Mouse (Mus musculus) MEL (cell line): ENCODE results near the gene Slc25a45. TPM values are rescaled to one million over a fixed set of nuclear protein-coding genes. Genes with fewer than 3 reads are reported as not detected.

Experiments used
- DNase-seq: peaks from one replicate; pipeline ENCODE4 v3.0.0; 2011; ENCODE audit warnings: low read depth, low spot score
- H3K27ac ChIP-seq: 2 replicates; pipeline ENCODE4 v1.5.1; 2012; ENCODE audit warnings: low read depth, mild to moderate bottlenecking, control low read depth, low read length, moderate library complexity; ENCODE audit not compliant: control insufficient read depth
- H3K27me3 ChIP-seq, 2 experiments: fragments of 150-350 bp in 1 of 2; sonication (generic) in 1 of 2; 2 replicates each; pipeline ENCODE4 v1.6.1; 2012; ENCODE audit warnings: low read length in 2 of 2, mild to moderate bottlenecking in 2 of 2, improper control_type of control experiment in 1 of 2, moderate library complexity in 1 of 2; ENCODE audit not compliant: insufficient read depth in 2 of 2, control insufficient read depth in 1 of 2
- H3K36me3 ChIP-seq, 2 experiments: 2 replicates each; pipeline ENCODE4 v1.6.1; 2012 to 2014; ENCODE audit warnings: low read length in 2 of 2, improper control_type of control experiment in 1 of 2, inconsistent platforms in 1 of 2, mild to moderate bottlenecking in 1 of 2; ENCODE audit not compliant: insufficient read depth in 2 of 2, control insufficient read depth in 1 of 2
- H3K4me1 ChIP-seq, 2 experiments: fragments of 150-350 bp in 1 of 2; sonication (generic) in 1 of 2; 2 replicates each; pipeline ENCODE4 v1.6.1; 2012; ENCODE audit warnings: low read length in 2 of 2, improper control_type of control experiment in 1 of 2, mild to moderate bottlenecking in 1 of 2; ENCODE audit not compliant: insufficient read depth in 2 of 2, control insufficient read depth in 1 of 2
- H3K4me3 ChIP-seq, 2 experiments: fragments of 150-350 bp in 1 of 2; sonication (generic) in 1 of 2; 2 replicates each; pipeline ENCODE4 v1.5.1; 2012; ENCODE audit warnings: low read depth in 2 of 2, low read length in 2 of 2, mild to moderate bottlenecking in 2 of 2, moderate library complexity in 2 of 2, control low read depth in 1 of 2, improper control_type of control experiment in 1 of 2; ENCODE audit not compliant: control insufficient read depth in 1 of 2, insufficient read depth in 1 of 2
- H3K79me2 ChIP-seq: 2 replicates; pipeline ENCODE4 v1.6.1; 2012; ENCODE audit warnings: mild to moderate bottlenecking, low read length, moderate library complexity; ENCODE audit not compliant: control insufficient read depth, poor library complexity, insufficient read depth
- H3K9ac ChIP-seq: 2 replicates; pipeline ENCODE4 v1.6.1; 2012; ENCODE audit warnings: low read depth, mild to moderate bottlenecking, control low read depth, low read length, moderate library complexity; ENCODE audit not compliant: control insufficient read depth, poor library complexity, severe bottlenecking
- H3K9me3 ChIP-seq: fragments of 150-350 bp; sonication (generic); replicated peaks from 2 replicates; pipeline ENCODE4 v1.6.1; 2012; ENCODE audit warnings: mild to moderate bottlenecking, low read length, improper control_type of control experiment, moderate library complexity; ENCODE audit not compliant: insufficient read depth
- CHD1 ChIP-seq: IDR thresholded peaks from 2 replicates; pipeline ENCODE4 v1.6.1; 2012; ENCODE audit warnings: low read depth, mild to moderate bottlenecking, inconsistent platforms, low read length, improper control_type of control experiment
- ELF1 ChIP-seq: IDR thresholded peaks from 2 replicates; pipeline ENCODE4 v1.6.1; 2014; ENCODE audit warnings: low read depth, mild to moderate bottlenecking, inconsistent platforms, low read length, improper control_type of control experiment, moderate library complexity
- ETS1 ChIP-seq: IDR thresholded peaks from 2 replicates; pipeline ENCODE4 v1.6.1; 2012; ENCODE audit warnings: low read depth, mild to moderate bottlenecking, inconsistent platforms, low read length, improper control_type of control experiment, moderate library complexity
- HCFC1 ChIP-seq: IDR thresholded peaks from 2 replicates; pipeline ENCODE4 v1.6.1; 2012; ENCODE audit warnings: low read depth, mild to moderate bottlenecking, inconsistent platforms, low read length, improper control_type of control experiment, moderate library complexity
- JUND ChIP-seq: IDR thresholded peaks from 2 replicates; pipeline ENCODE4 v1.6.1; 2011; ENCODE audit warnings: low read depth, mild to moderate bottlenecking, improper control_type of control experiment, low read length
- MXI1 ChIP-seq: IDR thresholded peaks from 2 replicates; pipeline ENCODE4 v1.6.1; 2011; ENCODE audit warnings: mild to moderate bottlenecking, low read depth, low read length, improper control_type of control experiment
- MYC ChIP-seq: IDR thresholded peaks from 2 replicates; pipeline ENCODE4 v1.6.1; 2011; ENCODE audit warnings: low read depth, mild to moderate bottlenecking, low read length, improper control_type of control experiment, moderate library complexity
- POLR2A ChIP-seq, 2 experiments: IDR thresholded peaks; 2 replicates each; pipeline ENCODE4 v1.6.1; 2011 to 2012; ENCODE audit warnings: low read length in 2 of 2, mild to moderate bottlenecking in 2 of 2, control low read depth in 1 of 2, improper control_type of control experiment in 1 of 2, low read depth in 1 of 2, moderate library complexity in 1 of 2; ENCODE audit not compliant: control insufficient read depth in 1 of 2, insufficient read depth in 1 of 2, poor library complexity in 1 of 2
- RAD21 ChIP-seq: IDR thresholded peaks from 2 replicates; pipeline ENCODE4 v1.6.1; 2011; ENCODE audit warnings: mild to moderate bottlenecking, low read depth, low read length, improper control_type of control experiment
- RCOR1 ChIP-seq: IDR thresholded peaks from 2 replicates; pipeline ENCODE4 v1.6.1; 2012; ENCODE audit warnings: low read depth, mild to moderate bottlenecking, inconsistent platforms, low read length, improper control_type of control experiment
- SIN3A ChIP-seq: IDR thresholded peaks from 2 replicates; pipeline ENCODE4 v1.6.1; 2012; ENCODE audit warnings: low read length, improper control_type of control experiment, inconsistent platforms
- SMC3 ChIP-seq: IDR thresholded peaks from 2 replicates; pipeline ENCODE4 v1.6.1; 2011; ENCODE audit warnings: low read depth, low read length, improper control_type of control experiment
- TBP ChIP-seq: IDR thresholded peaks from 2 replicates; pipeline ENCODE4 v1.8.0; 2011; ENCODE audit warnings: low read depth, low read length, improper control_type of control experiment
- TCF12 ChIP-seq: IDR thresholded peaks from 2 replicates; pipeline ENCODE4 v1.6.1; 2014; ENCODE audit warnings: low read depth, mild to moderate bottlenecking, inconsistent platforms, low read length, improper control_type of control experiment, moderate library complexity
- USF1 ChIP-seq: IDR thresholded peaks from 2 replicates; pipeline ENCODE4 v1.6.1; 2014; ENCODE audit warnings: low read depth, mild to moderate bottlenecking, inconsistent platforms, low read length, improper control_type of control experiment, moderate library complexity
- USF2 ChIP-seq, 2 experiments: IDR thresholded peaks; 2 replicates each; pipeline ENCODE4 v1.6.1; 2011 to 2012; ENCODE audit warnings: improper control_type of control experiment in 2 of 2, low read length in 2 of 2, borderline replicate concordance in 1 of 2, inconsistent platforms in 1 of 2, low read depth in 1 of 2, mild to moderate bottlenecking in 1 of 2; ENCODE audit not compliant: insufficient read depth in 1 of 2
- ZMIZ1 ChIP-seq: IDR thresholded peaks from 2 replicates; pipeline ENCODE4 v1.6.1; 2012; ENCODE audit warnings: low read depth, mild to moderate bottlenecking, inconsistent platforms, low read length, improper control_type of control experiment, moderate library complexity
- polyA plus RNA-seq, 2 experiments: library from polyadenylated mRNA; stranded (reverse) in 1 of 2; unstranded in 1 of 2; fragments of >175 nt in 1 of 2; fragments of >200 nt in 1 of 2; gene quantifications; 2 replicates each; pipeline versions ENCODE4 v1.2.1 to v1.2.4; 2012; ENCODE audit warnings: low replicate concordance in 2 of 2, low read depth in 1 of 2; ENCODE audit not compliant: insufficient read length in 2 of 2, insufficient read depth in 1 of 2, missing spikeins in 1 of 2
- total RNA-seq: library from RNA; depleted of rRNA; stranded (reverse); fragments of 300-350 nt; gene quantifications from 2 replicates; pipeline ENCODE4 v1.2.3, GENCODE M21; 2012

The Slc25a45 gene
- total and polyA plus RNA-seq, 3 experiments, result 23.5 to 30.7 TPM; not detected in 1

DNA sequence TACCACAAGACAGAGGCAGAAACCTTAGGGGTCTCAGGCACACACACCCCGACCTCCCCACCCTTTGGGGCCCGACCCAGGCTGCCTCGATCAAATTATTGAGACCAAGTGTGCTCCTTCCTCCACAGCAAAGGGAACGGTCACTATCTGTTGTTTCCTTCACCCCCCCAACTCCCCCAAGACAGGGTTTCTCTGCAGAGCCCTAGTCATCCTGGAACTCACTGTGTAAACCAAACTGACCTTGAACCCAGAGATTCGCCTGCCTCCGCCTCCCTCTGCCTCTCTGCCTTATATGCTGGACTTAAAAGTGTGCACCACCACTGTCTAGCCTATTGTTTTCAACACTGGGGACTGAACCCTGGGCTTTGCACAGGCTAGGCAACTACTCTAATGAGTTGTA is 5.9 kb upstream of the Slc25a45 start:
- H3K9ac ChIP-seq, result no peak overlapping the region
- no peak for TF ChIP-seq SMC3
- no peak overlapping the region for H3K4me3 ChIP-seq
- no peak overlapping the region for H3K27ac ChIP-seq
- peaks cover 2 to 9% of the 10 kb centered on the region in 2 experiments; a peak in 3 of 4 replicates for H3K4me1 ChIP-seq
- DNase-seq, result no peak
- H3K36me3 ChIP-seq, result peaks cover 0 to 7% of the 10 kb centered on the region in 2 experiments; a peak in 2 of 4 replicates
- no peaks in the 10 kb centered on the region for H3K9me3 ChIP-seq
- H3K27me3 ChIP-seq, result no peaks in the 10 kb centered on the region
- peaks cover 6% of the 10 kb centered on the region; the same call in 1 of the 2 replicates for H3K79me2 ChIP-seq

DNA sequence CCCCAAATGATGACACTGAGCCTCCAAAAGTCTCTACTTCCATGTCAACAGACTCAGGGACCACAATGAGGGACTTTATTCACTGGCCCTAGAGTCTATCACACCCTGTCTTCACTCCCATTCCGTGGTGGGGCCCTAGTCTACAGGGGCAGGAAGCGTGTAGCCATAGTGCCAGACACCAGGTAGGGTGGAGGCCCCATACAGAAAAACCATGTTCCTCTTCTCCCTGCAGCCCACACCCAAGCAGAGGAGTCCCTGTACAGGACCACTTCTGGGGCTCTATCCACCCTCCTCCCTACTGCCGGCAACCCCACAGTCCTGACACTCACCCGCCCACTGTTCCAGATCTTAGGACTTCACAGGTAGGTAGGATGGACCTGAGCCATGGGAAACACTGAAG is 5.1 kb upstream of the Slc25a45 start:
- no peak overlapping the region for H3K9ac ChIP-seq
- peaks cover 2 to 16% of the 10 kb centered on the region in 2 experiments; a peak in 3 of 4 replicates for H3K4me1 ChIP-seq
- peaks cover 0 to 11% of the 10 kb centered on the region in 2 experiments; a peak in 2 of 4 replicates for H3K36me3 ChIP-seq
- DNase-seq, result no peak
- H3K4me3 ChIP-seq, result no peak overlapping the region
- TF ChIP-seq JUND (no peak), ZMIZ1 (no peak), SIN3A (no peak), TBP (no peak), ETS1 (no peak), MYC (no peak), TCF12 (no peak), USF2 (IDR thresholded peaks at IDR 0.05; ENCODE audit: borderline replicate concordance in 1 of 2, insufficient read depth in 1 of 2, low read depth in 1 of 2, low read length in 2 of 2) (no peak), USF1 (no peak), POLR2A (IDR thresholded peaks at IDR 0.05; ENCODE audit: control insufficient read depth in 1 of 2, insufficient read depth in 1 of 2, low read depth in 1 of 2, low read length in 2 of 2, poor library complexity in 1 of 2) (no peak), ELF1 (no peak), CHD1 (no peak), MXI1 (no peak), RAD21 (no peak), HCFC1 (no peak), RCOR1 (no peak)
- TF ChIP-seq, all 39 proteins: peak for 0
- H3K27ac ChIP-seq, result no peak overlapping the region
- H3K9me3 ChIP-seq, result no peaks in the 10 kb centered on the region
- H3K27me3 ChIP-seq, result no peaks in the 10 kb centered on the region
- peaks cover 6% of the 10 kb centered on the region; the same call in 1 of the 2 replicates for H3K79me2 ChIP-seq
